Mouse (Mus musculus) stomach, postnatal 0 days (tissue): ENCODE results near the gene Batf.

Experiments
- CTCF ChIP-seq: IDR thresholded peaks from 2 replicates; pipeline ENCODE4 v1.5.1; 2016; ENCODE audit warnings: antibody characterized with exemption, low read depth, mild to moderate bottlenecking, moderate library complexity
- EP300 ChIP-seq: optimal IDR thresholded peaks from 2 replicates; pipeline ENCODE3; 2016; ENCODE audit warnings: antibody characterized with exemption

- TF ChIP-seq CTCF (no peak), EP300 (no peak)
Observed at GRCm38 (mm10) chr12:85700191-85700841, 13.8 kb downstream of the Batf start.
